Mouse (Mus musculus) midbrain, embryonic 13.5 days (tissue): ENCODE results near the gene Tpst1. TPM values are rescaled to one million over a fixed set of nuclear protein-coding genes. Genes with fewer than 3 reads are reported as not detected.

ENCODE experiments used
- ATAC-seq: fragments of 200-750 bp; cut with Nextera tagmentation; 2 replicates; pipeline ENCODE4 v1.8.0; 2017; ENCODE audit warnings: mild to moderate bottlenecking, moderate TSS enrichment, moderate library complexity
- H3K27ac ChIP-seq: fragments of 300-500 bp; sonication (generic); 2 replicates; pipeline ENCODE4 v1.5.1; 2015; ENCODE audit warnings: inconsistent platforms, mild to moderate bottlenecking, moderate library complexity
- H3K27me3 ChIP-seq: fragments of 300-500 bp; sonication (generic); 2 replicates; pipeline ENCODE4 v1.6.1; 2015; ENCODE audit warnings: mild to moderate bottlenecking, inconsistent platforms
- H3K36me3 ChIP-seq: fragments of 300-500 bp; sonication (generic); 2 replicates; pipeline ENCODE4 v1.6.1; 2015; ENCODE audit warnings: mild to moderate bottlenecking, inconsistent platforms
- H3K4me1 ChIP-seq: fragments of 300-500 bp; sonication (generic); replicated peaks from 2 replicates; pipeline ENCODE4 v1.6.1; 2015; ENCODE audit warnings: inconsistent platforms
- H3K4me2 ChIP-seq: fragments of 300-500 bp; sonication (generic); replicated peaks from 2 replicates; pipeline ENCODE4 v1.6.1; 2015; ENCODE audit warnings: moderate library complexity, mild to moderate bottlenecking, inconsistent platforms
- H3K4me3 ChIP-seq: fragments of 300-500 bp; sonication (generic); replicated peaks from 2 replicates; pipeline ENCODE4 v1.5.1; 2015; ENCODE audit warnings: mild to moderate bottlenecking, inconsistent platforms
- H3K9ac ChIP-seq: fragments of 300-500 bp; sonication (generic); replicated peaks from 2 replicates; pipeline ENCODE4 v1.6.1; 2015; ENCODE audit warnings: mild to moderate bottlenecking, inconsistent platforms
- H3K9me3 ChIP-seq: fragments of 300-500 bp; sonication (generic); 2 replicates; pipeline ENCODE4 v1.6.1; 2016; ENCODE audit warnings: mild to moderate bottlenecking, inconsistent platforms
- WGBS: fragments of 180-500 bp; shearing (Covaris S2); methylation state at CpG from one replicate; pipeline ENCODE4 v1.1.7; 2015; 5-methylcytosine and 5-hydroxymethylcytosine counted together
- polyA plus RNA-seq: library from polyadenylated mRNA; unstranded; fragments of >200 nt; fragmentation: Nextera tagmentation; extraction: Ambion mirVana; gene quantifications from 2 replicates; pipeline ENCODE4 v1.2.1, GENCODE M21; 2015

Tpst1 gene
- polyA plus RNA-seq, 1 experiment from 2014 or later, result 51.0 TPM

- H3K27ac ChIP-seq, result no peak overlapping the region
- H3K27me3 ChIP-seq, result no peaks in the 10 kb centered on the region
- H3K36me3 ChIP-seq, result peaks cover 22% of the 10 kb centered on the region
- 86% methylated on average over 12 of the region's 12 CpGs for WGBS
- no peak overlapping the region for H3K4me2 ChIP-seq
- H3K9me3 ChIP-seq, result no peaks in the 10 kb centered on the region
- no peak overlapping the region for H3K9ac ChIP-seq
- ATAC-seq, result no peak
- no peak overlapping the region for H3K4me3 ChIP-seq
- no peaks in the 10 kb centered on the region for H3K4me1 ChIP-seq
Measured at GRCm38 (mm10) chr5:130110632-130111464, 37.7 kb downstream of the Tpst1 start.

DNA sequence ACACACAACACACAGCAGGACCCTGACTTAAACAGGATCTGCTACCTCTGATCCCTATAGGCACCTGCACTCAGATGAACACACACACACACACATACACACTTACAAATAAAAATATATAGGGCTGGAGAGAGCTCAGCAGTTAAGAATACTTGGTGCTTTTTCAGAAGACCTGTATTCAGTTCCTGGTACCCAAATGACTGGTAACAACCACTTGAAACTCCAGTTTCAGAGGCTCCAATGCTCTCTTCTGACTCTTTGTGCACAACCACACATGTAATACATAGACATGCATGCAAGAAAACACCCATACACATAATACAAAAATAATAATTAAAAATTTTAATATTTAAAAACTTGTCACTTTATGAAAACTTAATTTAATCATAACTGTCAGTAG is 39.5 kb downstream of the Tpst1 start:
- Histone ChIP-seq H3K4me3 (no peak overlapping the region), H3K9me3 (no peaks in the 10 kb centered on the region), H3K4me1 (no peaks in the 10 kb centered on the region), H3K27ac (no peak overlapping the region), H3K9ac (no peak overlapping the region), H3K4me2 (no peak overlapping the region), H3K36me3 (peaks cover 26% of the 10 kb centered on the region), H3K27me3 (no peaks in the 10 kb centered on the region)
- no peak for ATAC-seq

GRCm38 (mm10) chr5:130116116-130116515 is 43.0 kb downstream of the Tpst1 start:
- Histone ChIP-seq H3K9ac (no peak overlapping the region), H3K36me3 (peaks cover 18% of the 10 kb centered on the region), H3K4me1 (0 out of 2 replicates have a peak, but pooled peaks cover 4% of the 10 kb centered on the region), H3K27me3 (no peaks in the 10 kb centered on the region), H3K27ac (no peak overlapping the region), H3K4me2 (no peak overlapping the region), H3K4me3 (no peak overlapping the region), H3K9me3 (no peaks in the 10 kb centered on the region)
- WGBS, result 92% methylated on average over 12 of the region's 12 CpGs
- no peak for ATAC-seq

DNA sequence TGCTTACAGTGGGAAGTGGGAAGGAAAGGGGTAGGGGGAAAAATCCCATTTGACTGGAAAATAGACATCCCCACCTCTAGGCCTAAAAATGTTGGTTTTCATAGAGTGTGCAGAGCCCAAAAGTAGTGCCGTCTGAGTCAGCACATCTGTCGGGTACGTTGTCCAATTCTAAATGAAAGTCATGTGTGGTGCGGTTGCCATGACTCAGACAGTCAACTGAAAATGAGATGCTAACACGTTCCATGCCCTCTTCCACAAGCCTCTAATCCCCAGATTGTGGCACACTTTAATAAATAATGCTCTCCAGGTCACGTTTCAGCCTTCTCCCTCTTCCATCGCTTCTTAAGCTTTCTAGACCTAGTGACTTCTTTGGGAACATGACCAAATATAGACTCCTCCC is 43.7 kb downstream of the Tpst1 start:
- WGBS, result 87% methylated on average over 7 of the region's 7 CpGs
- ATAC-seq, result no peak
- no peak overlapping the region for H3K27ac ChIP-seq

DNA sequence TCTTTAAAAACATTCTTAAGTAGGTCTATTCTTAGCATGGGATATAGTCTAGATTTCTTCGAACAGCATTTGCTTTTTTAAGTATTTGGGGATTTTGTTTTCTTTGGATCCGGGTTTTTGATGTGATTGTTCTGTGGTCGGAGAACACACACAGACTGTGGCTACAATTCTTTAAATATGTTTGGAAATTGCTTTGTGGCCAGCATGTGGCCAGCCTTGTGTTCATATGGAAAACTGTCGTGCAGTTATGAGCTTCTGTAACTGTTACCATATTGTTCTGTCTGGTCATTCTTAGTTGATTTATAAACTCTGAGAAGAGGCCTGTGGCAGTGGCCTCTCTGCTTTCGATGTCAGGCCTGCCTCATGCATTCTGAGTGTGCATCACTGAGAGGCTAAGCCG is 44.8 kb downstream of the Tpst1 start:
- Histone ChIP-seq H3K4me1 (0 out of 2 replicates have a peak, but pooled peaks cover 4% of the 10 kb centered on the region), H3K9me3 (no peaks in the 10 kb centered on the region), H3K4me3 (no peak overlapping the region), H3K4me2 (no peak overlapping the region), H3K36me3 (peaks cover 18% of the 10 kb centered on the region), H3K27me3 (no peaks in the 10 kb centered on the region), H3K27ac (no peak overlapping the region), H3K9ac (no peak overlapping the region)
- WGBS, result 86% methylated on average over 6 of the region's 6 CpGs
- ATAC-seq, result no peak

More for the DNA sequence above, 43.7 kb downstream of the Tpst1 start:
- Histone ChIP-seq H3K36me3 (peaks cover 18% of the 10 kb centered on the region), H3K4me3 (no peak overlapping the region), H3K4me2 (no peak overlapping the region), H3K27me3 (no peaks in the 10 kb centered on the region), H3K4me1 (0 out of 2 replicates have a peak, but pooled peaks cover 4% of the 10 kb centered on the region), H3K9me3 (no peaks in the 10 kb centered on the region), H3K9ac (no peak overlapping the region)

GRCm38 (mm10) chr5:130119236-130119635 is 46.1 kb downstream of the Tpst1 start:
- peaks cover 4% of the 10 kb centered on the region; the same call in 1 of the 2 replicates for H3K4me1 ChIP-seq
- WGBS, result 84% methylated on average over 3 of the region's 3 CpGs
- H3K9ac ChIP-seq, result no peak overlapping the region
- no peak overlapping the region for H3K27ac ChIP-seq
- H3K27me3 ChIP-seq, result no peaks in the 10 kb centered on the region
- peaks cover 18% of the 10 kb centered on the region for H3K36me3 ChIP-seq
- no peaks in the 10 kb centered on the region for H3K9me3 ChIP-seq
- H3K4me2 ChIP-seq, result no peak overlapping the region
- no peak for ATAC-seq
- no peak overlapping the region for H3K4me3 ChIP-seq

- H3K27ac ChIP-seq, result no peak overlapping the region
- no peak overlapping the region for H3K9ac ChIP-seq
- H3K4me1 ChIP-seq, result peaks cover 10% of the 10 kb centered on the region; the same call in 1 of the 2 replicates
- ATAC-seq, result no peak
- WGBS, result 90% methylated on average over 12 of the region's 12 CpGs
- H3K4me2 ChIP-seq, result no peak overlapping the region
- H3K27me3 ChIP-seq, result no peaks in the 10 kb centered on the region
- H3K36me3 ChIP-seq, result peaks cover 9% of the 10 kb centered on the region; the same call in 1 of the 2 replicates
- H3K9me3 ChIP-seq, result no peaks in the 10 kb centered on the region
- H3K4me3 ChIP-seq, result no peak overlapping the region
Measured at GRCm38 (mm10) chr5:130120070-130120736, 47.1 kb downstream of the Tpst1 start.

DNA sequence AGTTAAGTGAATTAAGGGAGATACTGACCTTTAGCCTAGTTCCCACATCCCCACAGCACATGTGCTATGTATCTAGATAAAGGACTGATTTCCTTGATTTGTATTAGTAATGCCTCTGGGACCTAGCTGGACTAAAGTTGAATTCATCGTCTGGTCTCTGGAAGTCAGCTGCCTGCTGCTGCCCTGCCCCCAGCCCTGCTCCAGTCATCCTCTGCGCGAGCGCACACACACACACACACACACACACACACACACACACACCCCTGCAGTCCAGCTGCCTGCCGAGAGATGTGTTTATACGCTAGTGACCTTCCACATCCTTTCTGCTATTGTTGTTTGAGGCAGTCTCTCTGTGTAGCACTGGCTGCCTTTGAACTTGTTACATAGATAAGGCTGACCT is 47.8 kb downstream of the Tpst1 start:
- no peak overlapping the region for H3K4me2 ChIP-seq
- H3K27me3 ChIP-seq, result no peaks in the 10 kb centered on the region
- no peaks in the 10 kb centered on the region for H3K9me3 ChIP-seq
- peaks cover 10% of the 10 kb centered on the region; the same call in 1 of the 2 replicates for H3K4me1 ChIP-seq
- peaks cover 4% of the 10 kb centered on the region; the same call in 1 of the 2 replicates for H3K36me3 ChIP-seq
- H3K27ac ChIP-seq, result 0 out of 2 replicates have a peak overlapping the region, but pooled peaks have one; percentile 32
- 0 out of 2 replicates have a peak, but pooled peaks have one; percentile 48 for ATAC-seq
- no peak overlapping the region for H3K4me3 ChIP-seq
- WGBS, result 56% methylated on average over 6 of the region's 6 CpGs
- H3K9ac ChIP-seq, result no peak overlapping the region

DNA sequence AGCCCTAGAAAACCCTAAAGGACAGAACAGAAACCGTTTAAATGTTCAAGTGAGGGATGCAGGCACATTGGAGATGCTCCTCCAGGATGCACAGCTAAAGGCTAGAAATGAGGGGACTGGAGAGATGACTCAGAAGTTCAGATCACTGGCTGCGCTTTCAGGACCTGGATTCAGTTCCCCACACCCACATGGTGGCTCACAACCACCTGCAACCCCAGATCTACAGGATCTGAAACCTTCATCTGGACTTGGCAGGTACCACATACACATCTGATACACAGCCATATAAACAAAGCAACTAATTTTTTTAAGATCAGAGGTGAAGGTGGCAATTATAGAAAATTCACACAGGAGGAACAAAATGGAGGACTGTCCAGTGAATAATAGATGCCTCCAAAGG is 49.2 kb downstream of the Tpst1 start:
- H3K4me2 ChIP-seq, result no peak overlapping the region
- no peaks in the 10 kb centered on the region for H3K27me3 ChIP-seq
- no peak overlapping the region for H3K4me3 ChIP-seq
- H3K9me3 ChIP-seq, result no peaks in the 10 kb centered on the region
- no peak overlapping the region for H3K27ac ChIP-seq
- ATAC-seq, result no peak
- 94% methylated on average over 2 of the region's 2 CpGs for WGBS
- no peak overlapping the region for H3K9ac ChIP-seq
- peaks cover 4% of the 10 kb centered on the region; the same call in 1 of the 2 replicates for H3K36me3 ChIP-seq
- H3K4me1 ChIP-seq, result peaks cover 10% of the 10 kb centered on the region; the same call in 1 of the 2 replicates

GRCm38 (mm10) chr5:130124271-130124670 is 51.1 kb downstream of the Tpst1 start:
- ATAC-seq, result no peak
- H3K27me3 ChIP-seq, result no peaks in the 10 kb centered on the region
- no peak overlapping the region for H3K4me3 ChIP-seq
- H3K4me2 ChIP-seq, result no peak overlapping the region
- no peaks in the 10 kb centered on the region for H3K9me3 ChIP-seq
- peaks cover 4% of the 10 kb centered on the region; the same call in 1 of the 2 replicates for H3K36me3 ChIP-seq
- peak overlapping the region; percentile 51; the same call in 1 of the 2 replicates for H3K27ac ChIP-seq
- WGBS, result 77% methylated on average over 5 of the region's 5 CpGs
- peaks cover 10% of the 10 kb centered on the region; the same call in 1 of the 2 replicates for H3K4me1 ChIP-seq
- H3K9ac ChIP-seq, result no peak overlapping the region

DNA sequence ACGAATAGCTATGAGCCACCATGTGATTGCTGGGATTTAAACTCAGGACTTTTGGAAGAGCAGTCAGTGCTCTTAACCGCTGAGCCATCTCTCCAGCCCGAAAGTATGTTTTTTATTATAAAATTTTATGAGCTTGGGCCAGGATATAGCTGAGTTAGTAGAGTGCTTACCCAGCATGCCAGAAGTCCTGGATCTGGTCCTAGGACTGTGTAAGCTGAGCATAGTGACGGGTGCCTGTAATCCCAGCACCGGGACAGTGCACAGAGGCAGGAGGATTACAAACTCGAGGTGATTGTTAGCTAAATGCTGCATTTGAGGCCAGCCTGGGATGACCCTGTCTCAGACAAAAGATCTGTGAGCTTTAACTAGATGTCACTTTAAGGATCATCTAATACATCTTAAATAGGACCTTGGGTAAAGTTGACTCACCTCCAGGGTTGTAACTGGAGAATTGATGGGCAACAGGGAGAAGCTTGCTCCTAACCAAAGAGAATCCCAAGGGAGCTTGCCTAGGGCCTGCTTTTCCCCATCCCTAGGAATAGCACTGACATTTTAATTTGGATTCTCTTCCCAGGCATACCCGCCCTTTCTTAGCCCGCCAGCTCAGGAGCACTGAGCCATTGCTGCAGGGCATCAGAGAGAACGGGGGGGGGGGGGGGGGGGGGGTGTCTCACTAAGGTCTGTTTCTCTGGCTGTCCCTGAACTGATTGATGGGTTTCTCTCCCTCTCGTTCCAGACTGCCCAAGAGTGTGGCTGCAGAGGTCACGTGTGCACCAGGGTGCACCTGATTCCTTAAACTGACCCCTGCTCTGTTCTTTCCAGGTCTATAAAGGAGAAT is 55.8 kb downstream of the Tpst1 start:
- 71% methylated on average over 11 of the region's 11 CpGs for WGBS

More for the DNA sequence above, 55.8 kb downstream of the Tpst1 start:
- Histone ChIP-seq H3K4me3 (no peak overlapping the region), H3K36me3 (peaks cover 6% of the 10 kb centered on the region; the same call in 1 of the 2 replicates), H3K9me3 (no peaks in the 10 kb centered on the region), H3K4me2 (no peak overlapping the region), H3K9ac (no peak overlapping the region), H3K4me1 (peaks cover 6% of the 10 kb centered on the region; the same call in 1 of the 2 replicates), H3K27ac (no peak overlapping the region), H3K27me3 (no peaks in the 10 kb centered on the region)
- ATAC-seq, result no peak
